Comparison of ENCODE assay signal across 16 mouse cellular contexts in the genomic region with DNA sequence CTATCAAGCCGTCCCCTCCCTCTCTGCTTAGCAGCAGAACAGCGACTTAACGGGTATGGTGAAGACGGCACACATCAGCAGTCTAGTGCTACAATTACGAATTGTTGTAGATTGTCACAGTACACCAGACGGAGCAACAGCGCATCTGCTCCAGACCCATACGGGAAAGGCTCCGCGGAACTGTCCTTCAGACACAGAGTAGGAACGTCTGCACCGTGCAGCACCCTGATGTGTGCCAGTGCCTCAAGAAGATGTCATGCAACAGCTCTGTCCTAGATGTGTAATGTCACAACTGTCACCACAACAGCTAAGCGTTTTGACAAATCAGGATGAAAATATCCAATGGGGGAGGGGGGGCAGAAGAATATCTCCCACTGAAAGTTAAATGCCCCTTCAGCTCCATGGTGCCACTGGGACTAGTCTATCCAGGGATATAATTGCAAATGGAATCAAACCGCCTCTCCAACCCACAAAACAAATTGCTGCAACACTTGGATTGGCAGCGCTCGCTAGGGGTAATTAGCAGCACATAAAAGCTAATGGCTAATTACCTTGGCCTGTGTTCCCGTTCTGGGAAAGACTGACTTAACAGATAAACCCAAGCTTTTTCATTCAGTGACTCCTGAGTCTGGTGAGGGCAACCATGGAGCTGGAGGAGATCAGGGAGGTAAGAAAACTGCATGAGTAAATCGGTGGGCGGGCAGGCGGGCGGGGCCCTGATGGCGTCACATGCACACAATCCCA.
A peak's percentile ranks its signal among the peaks of the same experiment; 100 is the strongest.
DNase-seq lines count a peak whose midpoint lies in the region; ATAC-seq and TF ChIP-seq lines count a peak whose summit lies in the region.
"Had no signal": no experiment of that assay in that cellular context is flagged by ENCODE, and none has a peak within 500 bp of the region (broad histone marks: within the 10 kb centered on the region; RNA-seq: fewer than 3 reads in every experiment).

No protein-coding gene starts in this region.

- peaks cover 3% of the 10 kb centered on the region; the same call in 1 of the 2 replicates for H3K4me1 ChIP-seq in hindbrain, embryonic 13.5 days (replicated peaks)
- H3K4me1 ChIP-seq in hindbrain, embryonic 10.5 days (replicated peaks), result no peaks in the 10 kb centered on the region
- H3K4me1 ChIP-seq in liver, postnatal 0 days (ENCODE audit: insufficient read depth), result no peaks in the 10 kb centered on the region
- H3K4me1 ChIP-seq: limb, embryonic 15.5 days had no signal

- no peak for TF ChIP-seq EP300 in liver, postnatal 0 days (IDR thresholded peaks at IDR 0.05; ENCODE audit: low read depth)

- no peak overlapping the region for H3K4me2 ChIP-seq in hindbrain, embryonic 13.5 days
- no peak overlapping the region for H3K4me2 ChIP-seq in liver, postnatal 0 days (ENCODE audit: low read depth, low read length)
- H3K4me2 ChIP-seq: heart, embryonic 13.5 days; limb, embryonic 15.5 days had no signal

- no peak overlapping the region for H3K9ac ChIP-seq in hindbrain, embryonic 13.5 days
- no peak overlapping the region for H3K9ac ChIP-seq in liver, postnatal 0 days (replicated peaks)
- H3K9ac ChIP-seq: heart, embryonic 13.5 days; limb, embryonic 15.5 days had no signal

- no peak overlapping the region for H3K27ac ChIP-seq in hindbrain, embryonic 13.5 days
- no peak overlapping the region for H3K27ac ChIP-seq in hindbrain, embryonic 10.5 days
- H3K27ac ChIP-seq in liver, postnatal 0 days (ENCODE audit: low read depth), result no peak overlapping the region
- H3K27ac ChIP-seq: heart, embryonic 13.5 days; limb, embryonic 15.5 days had no signal

- no peak for TF ChIP-seq CTCF in liver, postnatal 0 days (IDR thresholded peaks at IDR 0.05; ENCODE audit: low read depth)

- 83% methylated on average over 22 of the region's 22 CpGs for WGBS in hindbrain, embryonic 13.5 days
- WGBS in hindbrain, embryonic 10.5 days, result 93% methylated on average over 22 of the region's 22 CpGs
- WGBS in liver, postnatal 0 days (ENCODE audit: insufficient replicate concordance), result 85% methylated on average over 22 of the region's 22 CpGs

- no peaks in the 10 kb centered on the region for H3K27me3 ChIP-seq in hindbrain, embryonic 13.5 days
- no peaks in the 10 kb centered on the region for H3K27me3 ChIP-seq in hindbrain, embryonic 10.5 days (ENCODE audit: insufficient read depth, poor library complexity, severe bottlenecking)
- H3K27me3 ChIP-seq in liver, postnatal 0 days (ENCODE audit: insufficient read depth, low read length), result no peaks in the 10 kb centered on the region
- H3K27me3 ChIP-seq: heart, embryonic 13.5 days; limb, embryonic 15.5 days had no signal

- ATAC-seq in hindbrain, embryonic 13.5 days (ENCODE audit: low FRiP score), result 0 out of 2 replicates have a peak, but pooled peaks have one; percentile 61
- ATAC-seq in liver, postnatal 0 days, result no peak
- ATAC-seq: inflammation-experienced regulatory T-cells, adult 6 months had no signal

- no peak for DNase-seq in hindbrain, embryonic 10.5 days (ENCODE audit: low spot score)
- peak; percentile 35 to 46 for DNase-seq in right cerebral cortex, postnatal 10 days (ENCODE audit: low spot score in 2 of 2)
- no peak for DNase-seq in right cerebral cortex, postnatal 14 days
- peak; percentile 12 to 24 for DNase-seq in kidney, postnatal 36 days
- no peak for DNase-seq in thymus, postnatal 14 days
- no peak for DNase-seq in gastrocnemius, adult 8-10 months (ENCODE audit: low spot score in 2 of 2)
- no peak for DNase-seq in liver, postnatal 0 days
- DNase-seq: cerebellum, adult 8-10 months; embryo, embryonic 11 days; gastrocnemius, postnatal 36 days; right cerebral cortex, adult 18-20 months had no signal

- H3K36me3 ChIP-seq in hindbrain, embryonic 13.5 days, result no peaks in the 10 kb centered on the region
- H3K36me3 ChIP-seq in hindbrain, embryonic 10.5 days, result no peaks in the 10 kb centered on the region
- H3K36me3 ChIP-seq in liver, postnatal 0 days (replicated peaks; ENCODE audit: insufficient read depth, low read length), result no peaks in the 10 kb centered on the region
- H3K36me3 ChIP-seq: heart, embryonic 13.5 days; limb, embryonic 15.5 days had no signal

- no peak overlapping the region for H3K4me3 ChIP-seq in hindbrain, embryonic 13.5 days
- H3K4me3 ChIP-seq in hindbrain, embryonic 10.5 days, result no peak overlapping the region
- H3K4me3 ChIP-seq in liver, postnatal 0 days (ENCODE audit: low read depth, low read length), result no peak overlapping the region
- H3K4me3 ChIP-seq: heart, embryonic 13.5 days; limb, embryonic 15.5 days; megakaryocyte, embryonic 14.5 days had no signal

- no peaks in the 10 kb centered on the region for H3K9me3 ChIP-seq in hindbrain, embryonic 13.5 days
- no peaks in the 10 kb centered on the region for H3K9me3 ChIP-seq in hindbrain, embryonic 10.5 days
- H3K9me3 ChIP-seq in liver, postnatal 0 days (ENCODE audit: low read length), result no peaks in the 10 kb centered on the region
- H3K9me3 ChIP-seq: heart, embryonic 13.5 days; limb, embryonic 15.5 days; megakaryocyte, embryonic 14.5 days had no signal

Comparison
In these comparisons a context has a peak if more than half of its experiments do, and no peak if none do; other contexts are left out.
1. DNase-seq: peak in right cerebral cortex, postnatal 10 days (2 of 2) and kidney, postnatal 36 days (2 of 2); none in hindbrain, embryonic 10.5 days (single experiment), right cerebral cortex, postnatal 14 days (single experiment), thymus, postnatal 14 days (single experiment), gastrocnemius, adult 8-10 months (0 of 2) and liver, postnatal 0 days (single experiment).